ENCODE assay signal across 10 mouse cellular contexts in the genomic region with DNA sequence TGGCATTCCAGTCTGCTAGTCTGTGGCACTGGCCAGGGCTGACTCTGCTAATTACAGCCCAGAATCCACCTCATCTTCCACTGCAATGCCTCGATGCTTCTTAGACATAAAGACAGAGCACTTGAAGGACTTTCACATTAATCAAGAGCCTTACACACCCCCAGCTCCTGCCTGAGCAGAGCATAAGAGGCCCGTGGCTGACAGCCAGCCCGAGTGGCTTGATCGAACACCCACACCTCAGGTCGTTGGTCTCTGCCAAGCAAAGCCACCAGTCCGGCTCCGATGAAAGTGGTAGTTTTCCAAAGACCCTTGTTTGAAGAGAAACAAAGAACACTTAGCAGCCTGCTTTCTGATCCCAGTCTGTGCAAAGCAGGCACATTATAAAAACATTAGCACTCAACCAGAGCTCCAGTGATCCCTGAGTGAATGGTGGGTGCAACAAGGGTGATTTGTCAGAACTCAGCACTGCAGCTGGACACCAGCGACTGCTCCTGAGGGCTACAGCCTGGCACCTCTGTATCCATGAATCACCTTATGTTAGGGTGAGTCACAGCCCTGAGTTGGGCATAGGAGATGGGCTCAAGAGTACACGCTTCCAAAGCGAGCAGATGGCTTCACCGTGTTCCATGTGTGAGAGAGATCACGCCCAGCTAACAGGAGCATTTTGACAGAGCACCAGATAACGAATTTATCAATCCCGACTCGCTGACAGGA.
DNase-seq lines count a peak whose midpoint lies in the region; ATAC-seq and TF ChIP-seq lines count a peak whose summit lies in the region.
"Had no signal": no experiment of that assay in that cellular context is flagged by ENCODE, and none has a peak within 500 bp of the region (broad histone marks: within the 10 kb centered on the region; RNA-seq: fewer than 3 reads in every experiment).

No protein-coding gene starts in this region.

- no peak overlapping the region for H3K27ac ChIP-seq in heart, embryonic 15.5 days
- H3K27ac ChIP-seq in embryonic facial prominence, embryonic 15.5 days (replicated peaks): no peak overlapping the region
- no peak overlapping the region for H3K27ac ChIP-seq in intestine, embryonic 15.5 days
- no peak overlapping the region for H3K27ac ChIP-seq in gastrocnemius, adult 2 months
- H3K27ac ChIP-seq: liver, embryonic 13.5 days had no signal

- ATAC-seq in heart, embryonic 15.5 days (replicated peaks; ENCODE audit: insufficient number of reproducible peaks, insufficient read depth, low FRiP score, low read depth): peak; percentile 31; the same call in 1 of the 2 replicates
- 0 out of 2 replicates have a peak, but pooled peaks have one; percentile 15 for ATAC-seq in embryonic facial prominence, embryonic 15.5 days (ENCODE audit: insufficient number of reproducible peaks, low FRiP score, low TSS enrichment, low read depth)
- ATAC-seq in intestine, embryonic 15.5 days: no peak
- no peak for ATAC-seq in granulocyte monocyte progenitor cell, adult 5-6 weeks (replicated peaks; ENCODE audit: poor library complexity, severe bottlenecking)

- no peaks in the 10 kb centered on the region for H3K27me3 ChIP-seq in heart, embryonic 15.5 days
- no peaks in the 10 kb centered on the region for H3K27me3 ChIP-seq in embryonic facial prominence, embryonic 15.5 days
- no peaks in the 10 kb centered on the region for H3K27me3 ChIP-seq in intestine, embryonic 15.5 days (replicated peaks)
- H3K27me3 ChIP-seq: liver, embryonic 13.5 days had no signal

- no peaks in the 10 kb centered on the region for H3K36me3 ChIP-seq in heart, embryonic 15.5 days
- H3K36me3 ChIP-seq in embryonic facial prominence, embryonic 15.5 days: no peaks in the 10 kb centered on the region
- H3K36me3 ChIP-seq in intestine, embryonic 15.5 days: no peaks in the 10 kb centered on the region
- H3K36me3 ChIP-seq: G1E; liver, embryonic 13.5 days had no signal

- intact Hi-C loops in gastrocnemius, adult 2 months (cut with DNase I): no loop called here

- H3K9me3 ChIP-seq in heart, embryonic 15.5 days (replicated peaks): no peaks in the 10 kb centered on the region
- H3K9me3 ChIP-seq in embryonic facial prominence, embryonic 15.5 days (replicated peaks): no peaks in the 10 kb centered on the region
- H3K9me3 ChIP-seq in intestine, embryonic 15.5 days: no peaks in the 10 kb centered on the region
- H3K9me3 ChIP-seq: liver, embryonic 13.5 days had no signal

- no peak overlapping the region for H3K4me3 ChIP-seq in heart, embryonic 15.5 days
- no peak overlapping the region for H3K4me3 ChIP-seq in embryonic facial prominence, embryonic 15.5 days (replicated peaks)
- no peak overlapping the region for H3K4me3 ChIP-seq in intestine, embryonic 15.5 days (replicated peaks)
- no peak overlapping the region for H3K4me3 ChIP-seq in gastrocnemius, adult 2 months
- H3K4me3 ChIP-seq: liver, embryonic 13.5 days had no signal

- 29% methylated on average over 15 of the region's 15 CpGs for WGBS in heart, embryonic 15.5 days
- 54% methylated on average over 15 of the region's 15 CpGs for WGBS in embryonic facial prominence, embryonic 15.5 days
- 46% methylated on average over 15 of the region's 15 CpGs for WGBS in intestine, embryonic 15.5 days

- TF ChIP-seq CTCF in gastrocnemius, adult 2 months (IDR thresholded peaks at IDR 0.05): no peak

- peak overlapping the region; percentile 29 for H3K4me2 ChIP-seq in heart, embryonic 15.5 days
- H3K4me2 ChIP-seq in embryonic facial prominence, embryonic 15.5 days (replicated peaks): no peak overlapping the region
- no peak overlapping the region for H3K4me2 ChIP-seq in intestine, embryonic 15.5 days (replicated peaks)
- H3K4me2 ChIP-seq: liver, embryonic 13.5 days had no signal

- DNase-seq in heart, postnatal 4 days: no peak
- DNase-seq in adrenal gland, postnatal 36 days: peak; percentile 12 to 16
- DNase-seq in layer of hippocampus, postnatal 36 days: peak; percentile 64 to 75
- DNase-seq in gastrocnemius, adult 2 months: no peak
- DNase-seq: liver, embryonic 13.5 days had no signal

- H3K4me1 ChIP-seq in heart, embryonic 15.5 days (replicated peaks): peaks cover 13% of the 10 kb centered on the region
- H3K4me1 ChIP-seq in embryonic facial prominence, embryonic 15.5 days: no peaks in the 10 kb centered on the region
- H3K4me1 ChIP-seq in intestine, embryonic 15.5 days (replicated peaks): no peaks in the 10 kb centered on the region
- H3K4me1 ChIP-seq: liver, embryonic 13.5 days had no signal

- H3K9ac ChIP-seq in heart, embryonic 15.5 days: no peak overlapping the region
- H3K9ac ChIP-seq in embryonic facial prominence, embryonic 15.5 days: no peak overlapping the region
- H3K9ac ChIP-seq in intestine, embryonic 15.5 days: no peak overlapping the region
- H3K9ac ChIP-seq: liver, embryonic 13.5 days had no signal

Comparison
In these comparisons a context has a peak if more than half of its experiments do, and no peak if none do; other contexts are left out.
1. ATAC-seq: peak in heart, embryonic 15.5 days (single experiment) and embryonic facial prominence, embryonic 15.5 days (single experiment); none in intestine, embryonic 15.5 days (single experiment) and granulocyte monocyte progenitor cell, adult 5-6 weeks (single experiment).
2. DNase-seq: peak in adrenal gland, postnatal 36 days (2 of 2) and layer of hippocampus, postnatal 36 days (2 of 2); none in heart, postnatal 4 days (single experiment) and gastrocnemius, adult 2 months (single experiment).